Mouse (Mus musculus) liver, adult 2 months (tissue): ENCODE data around the gene Cryga.

Experiments used
- CTCF ChIP-seq: fragments of 200-500 bp; IDR thresholded peaks from 2 replicates; pipeline ENCODE4 v1.5.1; 2011; ENCODE audit warnings: low read depth, low read length, control low read depth
- POLR2A ChIP-seq: fragments of 200-500 bp; IDR thresholded peaks from 2 replicates; pipeline ENCODE4 v1.6.1; 2011; ENCODE audit warnings: low read length, control low read depth; ENCODE audit not compliant: insufficient read depth; ENCODE audit errors: extremely low read depth

GRCm38 (mm10) chr1:65112807-65113196 is 9.6 kb upstream of the Cryga start:
- TF ChIP-seq CTCF, result no peak
- TF ChIP-seq POLR2A, result no peak
